Mouse (Mus musculus) ES-E14 (cell line): ENCODE measurements around the gene Hist1h4c.

Experiments used
- CHD2 ChIP-seq: IDR thresholded peaks from 2 replicates; pipeline ENCODE4 v1.6.1; 2014; ENCODE audit warnings: mild to moderate bottlenecking, low read depth, low read length, inconsistent platforms
- HCFC1 ChIP-seq: IDR thresholded peaks from 2 replicates; pipeline ENCODE4 v1.6.1; 2012; ENCODE audit warnings: low read length, inconsistent platforms, borderline replicate concordance; ENCODE audit not compliant: insufficient read depth
- ZC3H11A ChIP-seq: IDR thresholded peaks from 2 replicates; pipeline ENCODE4 v1.6.1; 2012; ENCODE audit warnings: low read depth, mild to moderate bottlenecking, inconsistent platforms, low read length, borderline replicate concordance

DNA sequence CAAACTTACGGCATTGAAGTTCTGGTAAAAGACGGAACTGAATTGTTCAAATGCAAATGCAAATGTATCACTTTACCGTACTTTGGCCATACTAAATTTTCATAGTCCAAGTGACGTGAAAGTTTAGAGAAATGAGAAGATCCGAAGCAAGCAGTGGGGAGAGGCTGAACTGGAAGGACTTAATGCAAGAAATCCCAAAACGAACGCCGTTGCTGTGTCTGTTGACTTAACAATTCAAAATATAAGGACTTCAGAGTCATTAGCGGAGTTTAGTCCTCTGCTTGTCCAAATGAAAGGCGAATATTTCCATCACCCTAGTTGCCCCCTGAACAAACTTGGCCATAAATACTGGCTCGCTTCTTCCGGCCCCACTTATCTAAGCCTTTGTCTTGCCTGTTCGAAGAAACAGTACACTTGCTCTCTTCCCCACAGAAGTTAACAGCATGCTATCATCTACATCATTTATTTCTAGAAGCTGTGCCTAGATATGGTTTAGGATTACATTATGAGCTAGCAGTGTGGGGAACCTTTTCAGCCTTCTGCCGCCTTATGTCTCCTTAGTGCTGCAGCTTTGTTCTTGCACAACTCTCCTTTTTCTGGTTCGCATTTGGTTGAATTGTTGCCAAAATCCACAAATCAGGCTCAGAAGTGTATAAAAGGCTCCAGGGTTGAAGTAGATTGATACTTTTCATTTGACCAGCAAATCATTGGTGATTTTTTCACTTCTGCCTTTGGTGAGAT is 13.0 kb downstream of the Hist1h4c start:
- no peak for TF ChIP-seq CHD2
- TF ChIP-seq HCFC1 = no peak
- TF ChIP-seq ZC3H11A = no peak
